Mouse (Mus musculus): ENCODE results near the gene Ppm1h.

The Ppm1h gene

GRCm38 (mm10) chr10:122678541-122679436 is at the start of gene Ppm1h:
Gene Ppm1h, plus strand, starts transcription at chr10:122678762.
- DNase-seq (ENCODE audit: extremely low spot score), result peak; percentile 75

DNA sequence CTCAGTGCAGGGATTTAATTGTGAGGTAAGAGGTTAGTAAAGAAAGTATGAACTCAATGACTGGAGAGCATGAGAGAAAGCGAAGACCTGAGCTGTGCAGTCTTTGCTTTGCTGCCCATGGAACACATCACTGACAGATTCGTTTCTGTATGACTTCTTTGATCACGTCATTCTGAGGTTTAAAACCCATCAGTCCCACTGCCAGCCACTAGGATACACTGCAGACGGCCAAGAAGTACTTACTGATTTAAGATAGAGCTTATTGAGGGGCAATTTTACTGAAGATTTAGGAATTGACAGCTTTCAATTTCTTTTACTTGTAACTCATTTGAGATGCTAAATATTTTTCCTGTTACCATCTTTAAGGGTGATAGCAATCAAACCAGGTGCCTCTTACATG is 49.6 kb upstream of the Ppm1h start:
- no peak for DNase-seq (ENCODE audit: extremely low spot score)

DNA sequence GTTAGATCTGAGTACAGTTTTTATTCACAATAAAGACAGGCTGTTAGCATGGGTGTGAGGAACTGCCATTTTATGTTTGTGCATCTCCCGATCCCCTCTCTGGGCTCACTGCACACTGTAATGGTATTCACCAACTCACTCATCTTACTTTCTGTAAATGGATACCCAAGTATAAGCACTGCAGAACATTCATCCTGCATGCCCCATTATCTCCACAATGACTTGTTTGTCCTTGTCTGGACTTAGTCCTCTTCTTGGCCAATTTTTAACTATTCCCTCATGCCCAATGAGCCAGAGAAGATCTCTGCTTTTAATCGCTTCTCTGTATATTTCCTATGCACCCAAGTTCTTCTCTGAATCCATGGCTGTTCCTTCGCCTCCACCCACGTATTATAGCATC is 38.7 kb upstream of the Ppm1h start:
- DNase-seq (ENCODE audit: extremely low spot score), result no peak

DNA sequence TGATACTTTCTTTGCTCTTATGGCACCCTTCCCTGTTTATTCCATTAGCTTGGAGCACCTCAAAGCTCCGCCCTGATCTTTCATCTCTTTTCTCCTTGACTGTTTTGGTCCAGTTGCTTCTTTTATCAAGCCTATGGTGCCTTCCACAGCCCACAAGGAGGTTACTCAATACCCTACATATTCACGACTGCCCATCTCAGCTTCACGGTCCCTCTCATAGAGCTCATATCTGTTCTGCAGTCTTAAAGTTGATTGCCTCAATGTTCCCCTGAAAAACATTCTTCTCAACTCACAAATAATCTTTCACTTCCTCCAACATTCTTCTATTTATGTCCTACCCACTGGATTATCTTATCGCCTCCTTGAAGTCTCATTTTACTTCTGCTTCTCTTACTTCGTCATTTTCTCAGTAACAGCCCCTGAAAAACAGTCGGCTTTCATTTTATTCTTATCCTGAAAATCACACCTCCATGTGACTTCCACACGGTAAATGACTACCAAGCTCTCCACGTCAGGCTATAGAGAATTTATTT is 37.2 kb upstream of the Ppm1h start:
- no peak for DNase-seq (ENCODE audit: extremely low spot score)

DNA sequence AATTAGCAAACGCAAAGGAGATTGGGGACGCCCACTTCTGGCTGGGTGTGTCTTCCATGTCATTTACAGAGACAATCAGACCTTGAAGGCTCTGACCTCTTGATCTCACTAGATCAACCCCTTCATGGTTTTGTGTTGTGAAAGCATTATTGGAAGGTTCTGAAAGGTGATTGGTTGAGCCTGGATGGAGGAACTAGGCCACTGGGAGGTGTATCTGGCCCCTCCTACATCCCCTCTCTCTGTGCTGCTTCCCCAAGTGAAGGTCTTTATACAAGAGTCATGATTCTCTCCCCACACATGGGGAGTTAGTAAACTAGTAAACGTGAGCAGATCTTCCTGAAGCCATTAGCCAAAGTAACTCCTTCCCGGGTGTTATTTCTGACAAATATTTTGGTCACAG is 36.4 kb upstream of the Ppm1h start:
- no peak for DNase-seq (ENCODE audit: extremely low spot score)

- DNase-seq (ENCODE audit: extremely low spot score), result no peak
Measured at GRCm38 (mm10) chr10:122651932-122652331, 26.6 kb upstream of the Ppm1h start.

DNA sequence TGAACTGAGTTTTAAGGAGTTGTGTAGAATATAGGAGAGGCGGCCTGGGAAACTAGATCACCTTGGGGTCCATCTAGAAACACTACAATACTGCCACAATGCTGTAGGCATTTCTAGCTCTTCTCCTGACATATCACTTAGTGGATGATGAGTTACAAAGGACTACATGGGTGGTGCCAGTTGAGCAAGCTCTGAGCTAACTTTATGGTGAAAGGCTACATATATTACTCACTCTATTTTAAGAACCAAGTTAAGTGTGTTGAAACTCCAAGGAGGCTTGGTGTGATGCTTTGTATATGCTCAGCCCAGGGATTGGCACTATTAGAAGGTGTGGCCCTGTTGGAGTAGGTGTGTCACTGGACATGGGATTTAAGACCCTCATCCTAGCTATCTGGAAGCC is 26.0 kb upstream of the Ppm1h start:
- no peak for DNase-seq (ENCODE audit: extremely low spot score)

- DNase-seq (ENCODE audit: extremely low spot score), result no peak
Measured at GRCm38 (mm10) chr10:122665652-122666051, 12.9 kb upstream of the Ppm1h start.

DNA sequence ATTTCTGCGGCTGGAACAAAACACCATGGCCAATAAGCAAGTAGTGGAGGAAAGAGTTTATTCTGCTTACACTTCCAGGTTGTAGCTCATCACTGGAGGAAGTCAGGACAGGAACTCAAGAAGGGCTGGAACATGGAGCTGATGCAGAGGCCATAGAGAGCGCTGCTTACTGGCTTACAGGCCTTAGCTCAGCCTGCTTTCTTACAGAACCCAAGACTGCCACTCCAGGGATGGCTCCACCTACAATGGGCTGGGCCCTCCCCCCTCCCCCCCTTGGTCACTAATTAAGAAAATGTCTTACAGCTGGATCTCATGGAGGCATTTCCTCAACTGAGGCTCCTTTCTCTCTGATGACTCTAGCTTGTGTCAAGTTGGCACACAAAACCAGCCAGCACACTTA is 7.3 kb upstream of the Ppm1h start:
- no peak for DNase-seq (ENCODE audit: extremely low spot score)

- DNase-seq (ENCODE audit: extremely low spot score), result no peak
Measured at GRCm38 (mm10) chr10:122672044-122672443, 6.5 kb upstream of the Ppm1h start.

DNA sequence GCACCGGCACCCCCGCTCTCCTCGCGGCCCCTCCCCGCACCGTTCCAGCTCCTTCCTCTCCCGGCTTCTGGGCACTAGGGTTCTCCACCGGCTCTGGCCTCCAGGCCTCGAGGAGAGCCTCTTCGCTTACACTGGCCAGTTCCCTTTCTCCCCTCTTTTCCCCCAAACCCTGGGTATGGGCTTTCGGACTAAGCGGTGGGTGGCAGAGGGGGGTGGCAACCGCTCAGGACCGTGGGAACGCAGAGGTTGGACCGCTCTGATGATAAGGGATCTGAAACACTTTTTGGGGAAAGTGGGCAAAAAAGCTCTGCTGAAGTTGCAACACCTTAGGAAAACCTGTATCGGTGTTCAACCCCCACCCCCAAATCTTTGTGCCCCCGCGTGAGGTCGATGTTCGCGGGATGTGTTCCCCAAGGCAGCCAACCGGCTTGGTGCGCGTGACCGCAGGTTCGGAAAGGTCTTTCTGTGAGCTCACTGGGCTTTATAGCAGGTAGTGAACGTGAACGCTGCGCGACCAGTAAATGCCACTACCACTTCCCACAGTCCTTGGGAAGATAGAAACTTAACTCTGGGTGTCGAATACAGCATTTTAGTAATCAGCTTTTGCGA is 979 bp downstream of the Ppm1h start:
- DNase-seq (ENCODE audit: extremely low spot score), result no peak

DNA sequence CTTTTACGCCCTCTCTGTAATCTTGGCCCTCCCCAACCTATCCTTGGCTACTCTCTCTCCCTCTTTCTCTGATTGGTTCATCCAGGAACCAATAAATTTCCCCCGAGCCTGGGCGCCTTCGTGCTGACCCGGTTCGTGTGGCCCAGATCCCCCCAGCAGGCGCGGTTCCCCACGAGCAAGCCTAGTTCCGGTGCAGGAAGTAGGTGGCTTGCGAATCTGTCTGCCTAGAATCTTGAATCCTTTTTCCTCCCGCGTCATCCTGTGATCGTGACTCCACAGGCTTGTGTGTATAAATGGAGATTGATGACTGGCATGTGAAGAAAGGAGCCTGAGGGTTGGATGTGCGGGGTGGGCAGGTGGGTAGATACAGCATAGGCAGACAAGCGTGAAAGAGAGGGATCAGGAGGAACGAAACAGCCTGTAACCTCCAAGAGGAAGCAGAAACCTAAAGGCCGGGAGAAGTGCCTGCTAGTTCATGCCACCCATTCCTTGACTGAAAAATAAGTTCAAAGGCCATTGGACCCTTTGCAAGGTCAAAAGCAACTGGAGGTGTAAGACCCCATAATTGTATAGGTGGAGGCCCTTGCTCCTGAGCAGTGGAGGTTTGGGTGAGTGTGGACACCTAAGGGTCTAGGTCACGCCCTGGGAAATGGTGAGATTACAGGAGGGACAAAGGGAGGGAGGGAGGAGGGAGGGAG is 2.0 kb downstream of the Ppm1h start:
- DNase-seq (ENCODE audit: extremely low spot score), result peak; percentile 18

- no peak for DNase-seq (ENCODE audit: extremely low spot score)
Measured at GRCm38 (mm10) chr10:122681085-122681408, 2.5 kb downstream of the Ppm1h start.

DNA sequence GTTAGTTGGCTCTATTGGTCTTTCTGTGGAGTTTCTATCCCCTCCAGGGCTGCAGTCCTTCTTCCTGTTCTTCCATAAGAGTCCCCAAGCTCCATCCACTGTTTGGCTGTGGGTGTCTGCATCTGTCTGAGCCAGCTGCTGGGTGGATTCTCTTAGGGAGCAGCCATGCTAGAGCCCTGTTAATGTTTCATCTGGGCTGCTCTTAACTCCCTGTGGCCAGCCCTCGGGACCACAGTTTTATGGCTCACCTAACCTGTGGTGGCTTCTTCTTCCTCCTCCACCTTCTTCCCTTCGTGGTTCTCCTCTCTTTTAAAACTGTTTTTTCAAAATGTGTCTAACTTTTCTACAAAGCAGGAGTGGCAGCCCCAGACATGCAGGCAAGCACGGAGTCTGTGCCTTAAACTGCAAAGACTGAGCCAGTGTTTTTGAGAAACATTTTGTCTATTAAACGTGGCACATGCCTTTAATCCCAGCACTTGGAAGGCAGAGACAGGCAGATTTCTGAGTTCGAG is 5.3 kb downstream of the Ppm1h start:
- DNase-seq (ENCODE audit: extremely low spot score), result no peak

DNA sequence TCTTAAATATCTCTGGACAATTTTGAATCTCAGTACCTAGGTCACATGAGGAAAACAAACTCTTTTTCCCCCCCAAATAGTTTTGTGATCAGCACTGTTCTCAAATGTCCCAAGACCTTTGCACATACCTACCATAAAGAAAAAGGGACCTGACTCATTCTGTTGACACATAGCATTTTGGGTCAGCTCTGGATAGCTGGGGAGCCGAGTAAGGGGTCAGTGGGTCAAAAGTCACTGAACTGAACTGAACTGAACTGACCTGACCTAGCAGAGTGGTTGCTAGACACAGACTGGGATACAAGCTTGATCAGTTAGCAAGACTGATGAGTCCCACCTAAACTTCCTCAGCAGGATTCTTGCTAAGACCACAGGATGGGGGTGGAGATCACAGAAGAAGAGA is 6.7 kb downstream of the Ppm1h start:
- no peak for DNase-seq (ENCODE audit: extremely low spot score)

GRCm38 (mm10) chr10:122685836-122686531 is 7.4 kb downstream of the Ppm1h start:
- DNase-seq (ENCODE audit: extremely low spot score), result no peak

- no peak for DNase-seq (ENCODE audit: extremely low spot score)
Measured at GRCm38 (mm10) chr10:122690698-122691097, 12.1 kb downstream of the Ppm1h start.

DNA sequence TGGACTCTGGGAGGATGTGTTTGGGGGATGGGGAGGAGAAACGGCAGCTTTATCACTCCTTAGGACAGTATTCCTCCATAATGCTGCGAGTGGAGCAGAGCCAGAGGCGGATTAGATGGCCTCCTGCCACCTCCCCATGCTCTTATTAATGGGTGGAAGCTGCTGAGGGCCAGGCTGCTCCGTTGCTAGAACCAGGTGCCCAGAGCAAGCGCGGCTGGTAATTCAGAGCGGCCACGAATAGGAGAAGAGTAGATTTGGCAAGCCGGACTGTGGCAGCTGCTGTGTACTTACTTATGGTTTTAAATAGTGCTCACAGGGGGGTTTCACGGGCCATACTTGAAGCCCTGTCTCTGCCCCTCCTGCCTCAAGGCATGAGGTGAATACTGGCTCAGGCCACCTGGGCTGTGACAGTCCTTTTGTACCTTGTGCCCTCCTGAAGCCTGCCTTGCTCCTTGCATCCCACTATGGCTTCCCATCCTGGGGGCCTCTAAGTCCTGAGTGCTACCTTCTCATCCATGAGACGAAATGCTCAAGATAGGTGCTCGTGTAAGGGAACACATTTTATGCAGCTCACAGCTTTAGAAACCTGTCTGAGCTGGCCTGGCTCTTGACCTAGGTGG is 14.7 kb downstream of the Ppm1h start:
- DNase-seq (ENCODE audit: extremely low spot score), result no peak

DNA sequence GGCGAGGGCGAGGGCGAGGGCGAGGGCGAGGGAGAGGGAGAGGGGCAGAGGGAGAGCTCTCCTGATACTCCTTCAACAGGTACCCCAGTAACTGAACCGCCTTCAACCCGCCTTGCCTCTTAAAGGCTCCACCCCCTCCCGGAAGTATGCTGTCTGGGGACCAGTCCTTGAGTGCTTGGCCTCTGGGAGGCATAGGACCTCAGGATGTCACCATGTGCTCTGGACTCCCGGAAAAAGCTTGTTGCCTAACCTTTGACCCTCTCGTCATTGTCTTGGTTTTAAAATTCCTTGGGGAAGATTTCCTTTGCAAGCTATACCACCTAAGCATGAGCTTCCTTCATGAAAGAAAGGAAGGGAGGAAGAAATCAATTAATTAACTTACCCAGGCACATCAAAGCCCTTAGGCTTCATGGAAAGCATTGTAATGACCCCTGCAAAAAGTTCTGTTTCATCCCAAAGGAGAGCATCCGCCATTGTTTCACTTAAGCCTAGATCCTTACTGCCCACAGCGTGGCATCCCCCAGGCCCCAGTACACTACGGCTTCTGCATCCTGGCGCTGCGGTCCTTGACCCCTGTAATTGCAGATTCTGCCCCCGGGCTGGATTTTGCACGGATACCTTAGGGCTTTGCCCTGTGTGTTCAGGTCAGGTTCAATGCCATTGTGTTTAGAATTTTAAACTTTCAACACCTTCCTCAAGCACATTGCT is 15.5 kb downstream of the Ppm1h start:
- no peak for DNase-seq (ENCODE audit: extremely low spot score)

DNA sequence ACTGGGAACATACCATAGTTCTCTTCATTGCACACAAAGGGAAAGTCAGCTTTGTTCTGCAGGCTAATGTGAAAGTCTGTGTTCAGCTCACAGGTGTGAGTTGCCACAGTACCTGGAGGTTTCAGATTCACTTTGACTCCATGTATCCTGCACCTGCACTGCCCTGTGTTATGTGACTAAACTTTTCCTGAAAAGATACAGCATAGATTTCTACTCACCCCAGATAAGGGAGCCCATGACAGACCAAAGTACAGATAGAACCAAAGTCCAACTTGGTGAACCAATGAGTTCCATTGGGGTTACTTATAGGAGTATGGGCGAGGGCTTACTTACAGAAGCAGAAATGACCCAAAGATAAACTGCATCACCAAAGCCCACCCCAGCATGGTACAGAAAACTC is 17.8 kb downstream of the Ppm1h start:
- no peak for DNase-seq (ENCODE audit: extremely low spot score)

DNA sequence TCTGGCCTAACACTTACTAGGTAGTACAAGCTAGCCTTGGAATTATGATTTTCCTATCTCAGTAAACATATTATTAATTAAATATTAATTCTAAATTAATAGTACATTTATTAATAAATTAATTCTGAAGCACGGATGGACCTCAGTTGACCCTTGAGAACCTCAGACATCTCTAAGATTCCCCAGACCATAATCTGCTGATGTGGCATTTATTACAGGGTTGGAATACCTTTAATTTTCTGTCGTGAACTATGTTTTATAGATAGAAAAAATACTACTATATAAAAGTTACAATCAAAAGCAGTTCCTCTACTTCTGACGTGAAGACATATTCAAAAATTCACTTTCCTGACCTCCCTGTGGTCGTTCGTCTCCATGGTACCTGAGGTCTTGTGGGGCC is 19.8 kb downstream of the Ppm1h start:
- no peak for DNase-seq (ENCODE audit: extremely low spot score)
